Mouse (Mus musculus) ES-E14 (cell line): ENCODE results near the gene Fbxw9.

ENCODE experiments used
- CHD2 ChIP-seq: IDR thresholded peaks from 2 replicates; pipeline ENCODE4 v1.6.1; 2014; ENCODE audit warnings: mild to moderate bottlenecking, low read depth, low read length, inconsistent platforms
- HCFC1 ChIP-seq: IDR thresholded peaks from 2 replicates; pipeline ENCODE4 v1.6.1; 2012; ENCODE audit warnings: low read length, inconsistent platforms, borderline replicate concordance; ENCODE audit not compliant: insufficient read depth
- MAFK ChIP-seq: IDR thresholded peaks from 2 replicates; pipeline ENCODE4 v1.6.1; 2014; ENCODE audit warnings: mild to moderate bottlenecking, low read depth, low read length, inconsistent platforms; ENCODE audit not compliant: insufficient read depth
- ZC3H11A ChIP-seq: IDR thresholded peaks from 2 replicates; pipeline ENCODE4 v1.6.1; 2012; ENCODE audit warnings: low read depth, mild to moderate bottlenecking, inconsistent platforms, low read length, borderline replicate concordance
- ZNF384 ChIP-seq: IDR thresholded peaks from 2 replicates; pipeline ENCODE4 v1.6.1; 2012; ENCODE audit warnings: low read depth, low read length, inconsistent platforms

DNA sequence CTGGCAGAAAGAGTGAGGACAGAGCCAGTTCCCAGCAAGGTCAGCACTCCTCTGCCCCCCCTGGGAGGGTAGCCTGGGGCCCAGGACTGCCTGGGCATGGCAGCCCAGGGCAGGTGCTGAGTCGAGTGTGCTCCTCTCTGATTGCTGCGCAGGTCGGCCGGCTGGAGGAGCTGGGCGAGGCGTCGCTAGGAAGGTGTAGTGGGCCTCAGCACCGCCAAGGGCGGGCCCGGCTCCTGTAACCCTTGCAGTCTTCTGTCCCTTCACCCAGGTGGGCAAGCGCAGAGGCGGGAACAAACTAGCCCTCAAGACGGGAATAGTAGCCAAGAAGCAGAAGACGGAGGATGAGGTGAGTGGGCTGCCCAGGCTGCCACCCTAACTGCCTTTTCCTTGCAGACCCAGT is 30.6 kb upstream of the Fbxw9 start:
- TF ChIP-seq ZNF384, result no peak
- no peak for TF ChIP-seq ZC3H11A
- TF ChIP-seq MAFK, result no peak
- no peak for TF ChIP-seq CHD2
- TF ChIP-seq HCFC1, result no peak
